Mouse (Mus musculus): ENCODE data around the gene Il12a. TPM values are rescaled to one million over a fixed set of nuclear protein-coding genes. Genes with fewer than 3 reads are reported as not detected.
"Not testable (repeated sequence)": the region's sequence is repeated elsewhere in the genome, so short reads cannot be mapped to it uniquely, and the experiment has no call there.

The Il12a gene
- polyA plus RNA-seq, 1 experiment, result not detected

- DNase-seq (ENCODE audit: low read depth), result no peak
Observed at GRCm38 (mm10) chr3:68684207-68684606, 6.2 kb upstream of the Il12a start.

GRCm38 (mm10) chr3:68686852-68687560 is 3.4 kb upstream of the Il12a start:
- no peak for DNase-seq (ENCODE audit: low read depth)

GRCm38 (mm10) chr3:68689346-68689745 is 1.1 kb upstream of the Il12a start:
- DNase-seq (ENCODE audit: low read depth), result no peak

GRCm38 (mm10) chr3:68691100-68691778 is 795 bp downstream of the Il12a start:
- no peak for DNase-seq (ENCODE audit: low read depth)

- DNase-seq (ENCODE audit: low read depth), result no peak
Observed at GRCm38 (mm10) chr3:68691938-68692599, 1.6 kb downstream of the Il12a start.

- no peak for DNase-seq (ENCODE audit: low read depth)
Observed at GRCm38 (mm10) chr3:68692600-68693225, 2.3 kb downstream of the Il12a start.

GRCm38 (mm10) chr3:68693441-68694048 is 3.1 kb downstream of the Il12a start:
- no peak for DNase-seq (ENCODE audit: low read depth)

GRCm38 (mm10) chr3:68695321-68695720 is 4.9 kb downstream of the Il12a start:
- no peak for DNase-seq (ENCODE audit: low read depth)

- DNase-seq (ENCODE audit: low read depth), result no peak
Observed at GRCm38 (mm10) chr3:68696495-68697200, 6.2 kb downstream of the Il12a start.

GRCm38 (mm10) chr3:68698601-68699000 is 8.2 kb downstream of the Il12a start:
- DNase-seq (ENCODE audit: low read depth), result no peak

GRCm38 (mm10) chr3:68700091-68700490 is 9.6 kb downstream of the Il12a start:
- no peak for DNase-seq (ENCODE audit: low read depth)

- no peak for DNase-seq (ENCODE audit: low read depth)
Observed at GRCm38 (mm10) chr3:68706307-68706706, 15.9 kb downstream of the Il12a start.

GRCm38 (mm10) chr3:68708230-68708629 is 17.8 kb downstream of the Il12a start:
- no peak for DNase-seq (ENCODE audit: low read depth)

- no peak for DNase-seq (ENCODE audit: low read depth)
Observed at GRCm38 (mm10) chr3:68709198-68709797, 18.9 kb downstream of the Il12a start.

GRCm38 (mm10) chr3:68710436-68710835 is 20.0 kb downstream of the Il12a start:
- DNase-seq (ENCODE audit: low read depth), result no peak

GRCm38 (mm10) chr3:68711510-68711909 is 21.1 kb downstream of the Il12a start:
- no peak for DNase-seq (ENCODE audit: low read depth)

- DNase-seq (ENCODE audit: low read depth), result no peak
Observed at GRCm38 (mm10) chr3:68713550-68713949, 23.1 kb downstream of the Il12a start.

- not testable (repeated sequence) for DNase-seq (ENCODE audit: low read depth)
Observed at GRCm38 (mm10) chr3:68717346-68717745, 26.9 kb downstream of the Il12a start.

- no peak for DNase-seq (ENCODE audit: low read depth)
Observed at GRCm38 (mm10) chr3:68719229-68719819, 28.9 kb downstream of the Il12a start.

- DNase-seq (ENCODE audit: low read depth), result no peak
Observed at GRCm38 (mm10) chr3:68720258-68720657, 29.8 kb downstream of the Il12a start.

Data from gonadal fat pad, adult 2 months (tissue).